Mouse (Mus musculus) bone marrow macrophage, adult 2 months (primary cell): Measurements from ENCODE around the gene Psg22.
"Not testable (repeated sequence)": the region's sequence is repeated elsewhere in the genome, so short reads cannot be mapped to it uniquely, and the experiment has no call there.

Experiments
- CTCF ChIP-seq: IDR thresholded peaks from 2 replicates; pipeline ENCODE4 v1.5.1; 2012; ENCODE audit warnings: low read depth, mild to moderate bottlenecking, low read length, moderate library complexity
- POLR2A ChIP-seq: IDR thresholded peaks from 2 replicates; pipeline ENCODE4 v1.6.1; 2012; ENCODE audit warnings: mild to moderate bottlenecking, low read depth, low read length, borderline replicate concordance

GRCm38 (mm10) chr7:18747420-18747819 is 29.5 kb downstream of the Psg22 start:
- not testable (repeated sequence) for TF ChIP-seq POLR2A, CTCF
